Mouse (Mus musculus) 416B (cell line): Measurements from ENCODE around the gene Hhipl1.

ENCODE experiments used
- DNase-seq: peaks from one replicate; pipeline ENCODE4 v3.0.0; 2011; ENCODE audit warnings: low read depth

The Hhipl1 gene

DNA sequence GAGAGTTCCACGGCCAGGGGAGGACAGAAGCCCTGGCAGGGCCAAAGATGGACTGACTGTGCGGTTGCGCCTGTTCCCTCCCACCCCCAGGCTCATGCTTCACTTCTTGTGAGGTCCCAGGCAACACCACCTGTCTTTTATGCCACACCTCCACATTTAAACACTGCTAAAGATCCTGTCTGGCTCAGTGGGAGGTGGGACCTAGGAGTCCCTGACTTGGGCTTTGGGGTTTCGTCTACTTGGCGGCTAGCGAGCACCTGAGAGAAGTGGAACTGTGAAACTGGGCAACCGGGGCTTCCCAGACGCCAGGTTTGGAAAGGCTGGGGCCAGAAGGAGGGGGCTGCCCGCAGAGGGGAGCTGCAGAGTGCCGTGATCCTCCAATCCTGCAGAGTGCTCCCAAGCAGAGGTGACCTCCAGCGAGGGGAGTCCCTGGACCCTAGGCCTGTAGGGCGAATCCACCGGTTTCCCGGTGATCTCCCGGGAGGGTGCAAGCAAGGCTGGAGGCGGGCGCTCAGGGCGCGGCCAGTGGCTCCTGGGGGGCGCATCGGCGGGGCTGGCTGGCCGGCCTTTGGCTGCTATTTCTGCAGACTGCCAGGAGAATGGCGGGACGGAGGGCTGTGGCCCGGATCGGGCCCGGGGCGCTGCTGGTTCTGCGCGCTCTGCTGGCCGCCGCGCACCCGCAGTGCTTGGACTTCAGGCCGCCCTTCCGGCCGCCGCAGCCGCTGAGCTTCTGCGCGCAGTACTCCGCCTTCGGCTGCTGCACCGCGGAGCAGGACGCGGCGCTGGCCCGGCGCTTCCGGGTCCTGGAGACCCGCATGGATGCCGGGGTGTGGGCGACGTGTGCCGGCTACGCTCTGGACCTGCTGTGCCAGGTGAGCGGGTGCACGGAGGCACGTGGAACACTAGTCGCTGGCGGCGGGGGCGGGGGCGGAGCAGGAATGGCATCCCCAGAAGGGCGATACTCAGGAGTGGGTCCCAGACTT is at the start of gene Hhipl1:
Gene Hhipl1 (plus strand): TSS at position 459 of the 983 bp plus-strand sequence.
- no peak for DNase-seq

DNA sequence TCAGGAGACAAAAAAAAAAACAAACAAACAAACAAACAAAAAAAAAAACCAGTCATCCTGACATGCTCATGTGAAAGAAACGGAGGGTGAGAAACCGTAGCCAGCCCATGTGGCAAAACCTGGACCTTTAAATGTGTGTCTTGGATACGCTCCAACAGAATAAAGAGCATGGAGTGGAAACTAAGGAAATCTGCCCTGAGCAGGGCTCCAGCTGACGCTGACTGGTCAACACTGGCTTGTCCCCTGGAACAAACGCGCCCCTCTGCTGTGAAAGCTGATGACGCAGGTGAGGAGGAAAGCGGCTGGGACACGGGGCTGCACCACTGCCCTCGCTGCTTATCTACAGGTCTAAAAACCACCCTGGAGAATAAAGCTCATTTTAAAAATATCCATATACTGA is 49.3 kb upstream of the Hhipl1 start:
- DNase-seq = no peak

- no peak for DNase-seq
These were observed 46.6 kb upstream of the Hhipl1 start for GRCm38 (mm10) chr12:108259322-108260049.

DNA sequence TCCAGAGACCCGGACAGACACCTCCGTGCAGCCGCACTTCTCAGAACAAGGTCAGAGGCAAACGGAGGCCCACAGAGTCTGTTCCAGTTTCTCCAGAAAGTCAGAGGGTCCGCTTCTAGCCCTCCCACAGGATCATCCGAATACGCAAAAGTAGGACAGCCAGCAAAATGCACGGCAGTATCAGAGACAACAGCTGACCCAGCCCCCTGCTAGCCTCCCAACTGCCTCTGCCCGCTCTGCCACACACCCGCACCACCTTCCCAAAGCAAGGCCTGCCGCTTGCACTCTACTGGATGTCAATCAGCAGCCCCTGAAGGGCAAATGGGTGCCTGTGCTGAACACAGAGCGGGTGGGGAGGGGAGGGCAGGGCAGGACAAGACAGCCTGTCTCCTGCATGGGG is 45.1 kb upstream of the Hhipl1 start:
- DNase-seq = no peak

DNA sequence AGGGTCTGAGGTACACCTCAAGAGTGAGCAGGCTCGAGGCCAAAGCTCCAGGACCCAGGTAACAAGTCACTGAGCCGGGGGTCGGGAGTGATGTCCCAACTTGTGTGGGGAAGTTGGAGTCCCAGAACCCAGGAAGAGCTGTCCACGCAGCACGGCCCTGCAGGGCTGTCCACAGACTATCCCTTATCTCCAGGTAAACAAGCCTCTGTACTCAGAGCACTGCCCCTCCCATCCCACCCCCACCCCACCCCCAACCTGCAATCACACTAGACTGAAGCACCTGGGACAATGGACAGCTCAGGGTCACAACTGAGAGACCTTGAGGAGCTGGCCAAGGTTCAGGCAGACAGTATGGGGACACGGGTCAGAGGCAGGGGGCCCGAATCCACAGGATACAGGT is 41.2 kb upstream of the Hhipl1 start:
- DNase-seq = no peak

DNA sequence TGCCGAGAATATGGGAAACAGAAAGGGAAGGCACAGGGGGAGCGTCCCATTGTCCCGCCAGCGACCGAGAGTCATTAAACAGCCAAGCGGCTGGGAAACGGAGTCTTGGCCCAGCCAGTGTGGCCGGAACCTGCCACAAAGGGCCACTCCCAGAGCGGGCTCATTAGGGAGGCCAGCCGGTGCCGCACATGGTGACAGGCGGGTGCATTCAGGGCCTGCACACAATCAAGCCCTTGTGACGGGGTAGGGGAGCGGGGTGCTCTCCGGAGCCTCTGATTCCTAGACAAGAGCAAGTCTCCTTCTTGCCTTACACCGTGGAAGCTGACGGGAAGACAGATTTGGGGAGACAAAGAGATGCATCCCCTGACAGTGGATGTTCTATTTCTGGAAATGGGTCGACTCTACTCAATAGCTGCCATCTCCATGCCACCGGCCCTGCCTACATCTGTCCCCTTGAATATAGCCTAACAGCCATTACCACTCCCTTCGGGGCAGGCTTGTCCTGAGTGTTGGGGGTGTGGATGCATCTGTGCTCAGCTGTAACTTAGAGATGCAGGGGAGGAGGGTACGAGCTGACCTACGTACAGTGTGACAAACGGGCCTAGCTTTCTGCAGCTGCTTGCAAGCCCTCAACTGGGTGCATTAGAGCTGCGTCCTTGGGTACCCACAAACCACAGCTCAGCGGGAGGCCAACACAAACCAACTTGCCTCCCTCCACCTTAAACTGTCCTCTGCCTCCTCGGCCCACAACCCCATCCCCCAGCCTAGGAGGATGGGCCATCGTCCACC is 40.0 kb upstream of the Hhipl1 start:
- no peak for DNase-seq

GRCm38 (mm10) chr12:108267653-108268052 is 38.4 kb upstream of the Hhipl1 start:
- DNase-seq = no peak

- no peak for DNase-seq
These were observed 37.1 kb upstream of the Hhipl1 start for GRCm38 (mm10) chr12:108268970-108269369.

GRCm38 (mm10) chr12:108269699-108270098 is 36.4 kb upstream of the Hhipl1 start:
- DNase-seq = no peak

DNA sequence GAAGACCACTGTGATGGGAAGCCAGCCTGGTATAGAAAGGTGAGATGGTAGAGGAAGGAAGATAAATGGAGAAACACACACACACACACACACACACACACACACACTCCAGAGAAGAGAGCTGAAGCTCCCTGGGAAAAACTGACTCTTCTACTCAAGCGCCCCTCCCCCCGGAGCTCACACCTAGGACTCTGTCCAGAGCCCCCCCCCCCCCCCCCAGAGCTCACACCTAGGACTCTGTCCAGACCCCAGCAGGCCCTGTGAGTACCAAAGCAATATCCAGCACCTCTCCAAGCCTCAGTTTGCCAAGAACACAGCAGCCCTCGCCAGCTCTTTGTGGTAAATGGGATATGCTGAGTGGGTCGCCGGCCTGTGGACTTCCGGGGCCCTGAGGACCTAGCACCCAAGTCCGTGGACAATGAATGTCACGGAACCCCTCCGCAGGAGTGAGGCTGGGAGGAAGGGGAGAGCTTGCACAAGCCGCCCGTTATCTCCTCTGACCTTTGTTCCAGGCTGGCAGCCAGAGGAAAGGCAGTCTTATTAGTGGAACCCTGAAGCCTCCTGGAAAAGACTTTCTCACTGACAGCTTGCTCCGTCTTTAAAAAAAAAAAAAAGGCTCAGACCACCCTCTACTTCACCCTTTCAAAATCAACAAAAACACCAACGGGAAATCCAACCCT is 35.7 kb upstream of the Hhipl1 start:
- no peak for DNase-seq

DNA sequence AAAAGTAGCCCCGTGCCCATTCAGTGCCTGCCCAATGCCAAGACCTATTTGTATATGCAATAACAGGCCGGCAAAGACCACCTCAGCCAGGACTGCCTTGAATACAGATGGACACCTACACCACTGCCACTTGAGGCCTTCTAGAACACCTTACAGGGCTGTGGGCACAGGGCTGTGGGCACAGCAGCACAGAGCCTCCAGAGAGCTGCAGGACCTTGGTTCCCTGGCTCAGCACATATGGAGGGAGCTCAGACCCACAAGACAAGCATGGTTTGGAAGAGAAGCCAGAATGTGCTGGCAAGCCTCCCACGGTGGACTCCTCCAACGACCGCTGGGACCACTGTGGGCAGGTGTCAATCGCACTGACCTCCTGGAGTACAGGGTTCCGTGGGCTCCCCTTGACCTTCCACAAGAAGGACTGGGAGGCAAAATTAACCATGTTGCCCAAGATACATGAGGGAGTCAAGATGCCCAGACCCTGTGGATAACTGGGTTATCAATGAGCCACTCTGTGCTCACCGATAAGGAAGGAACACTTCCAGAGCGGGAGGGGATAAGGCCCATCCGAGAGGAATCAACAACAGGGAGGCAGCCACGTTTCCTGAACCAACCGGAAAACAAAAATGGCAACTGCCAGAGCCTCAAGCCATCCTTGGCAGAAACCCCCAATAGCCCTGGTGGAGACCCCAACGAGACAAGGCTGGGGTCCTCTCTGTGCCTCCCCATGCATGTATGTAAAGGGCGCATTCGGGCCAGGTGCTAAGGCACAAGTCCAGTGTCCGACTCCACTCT is 34.5 kb upstream of the Hhipl1 start:
- DNase-seq = no peak

DNA sequence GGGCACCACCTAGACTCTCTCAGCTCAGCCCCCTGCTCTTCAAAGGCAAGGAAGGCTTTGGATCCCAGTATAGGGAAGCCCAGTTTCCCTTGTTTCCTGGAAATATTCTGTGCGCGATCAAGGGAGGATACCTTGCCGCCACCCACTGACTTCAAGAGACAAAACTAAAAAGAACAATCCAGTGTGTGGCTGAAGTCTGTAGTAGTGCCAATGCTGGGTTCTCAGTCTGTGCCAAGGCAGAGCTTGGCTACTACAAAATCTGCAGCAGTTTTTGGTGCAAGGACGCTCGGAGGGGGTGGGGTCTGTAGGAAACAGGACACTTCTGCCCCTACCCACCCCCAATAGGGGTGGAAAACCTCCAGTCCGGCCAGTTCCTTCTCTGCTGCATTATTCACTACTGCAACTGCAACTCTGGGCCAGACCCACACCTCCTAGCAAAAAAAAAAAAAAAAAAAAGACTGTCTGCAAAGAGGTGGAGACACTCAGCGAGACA is 33.9 kb upstream of the Hhipl1 start:
- no peak for DNase-seq

GRCm38 (mm10) chr12:108273466-108274312 is 32.4 kb upstream of the Hhipl1 start:
- DNase-seq = no peak

GRCm38 (mm10) chr12:108274313-108274595 is 31.8 kb upstream of the Hhipl1 start:
- no peak for DNase-seq

DNA sequence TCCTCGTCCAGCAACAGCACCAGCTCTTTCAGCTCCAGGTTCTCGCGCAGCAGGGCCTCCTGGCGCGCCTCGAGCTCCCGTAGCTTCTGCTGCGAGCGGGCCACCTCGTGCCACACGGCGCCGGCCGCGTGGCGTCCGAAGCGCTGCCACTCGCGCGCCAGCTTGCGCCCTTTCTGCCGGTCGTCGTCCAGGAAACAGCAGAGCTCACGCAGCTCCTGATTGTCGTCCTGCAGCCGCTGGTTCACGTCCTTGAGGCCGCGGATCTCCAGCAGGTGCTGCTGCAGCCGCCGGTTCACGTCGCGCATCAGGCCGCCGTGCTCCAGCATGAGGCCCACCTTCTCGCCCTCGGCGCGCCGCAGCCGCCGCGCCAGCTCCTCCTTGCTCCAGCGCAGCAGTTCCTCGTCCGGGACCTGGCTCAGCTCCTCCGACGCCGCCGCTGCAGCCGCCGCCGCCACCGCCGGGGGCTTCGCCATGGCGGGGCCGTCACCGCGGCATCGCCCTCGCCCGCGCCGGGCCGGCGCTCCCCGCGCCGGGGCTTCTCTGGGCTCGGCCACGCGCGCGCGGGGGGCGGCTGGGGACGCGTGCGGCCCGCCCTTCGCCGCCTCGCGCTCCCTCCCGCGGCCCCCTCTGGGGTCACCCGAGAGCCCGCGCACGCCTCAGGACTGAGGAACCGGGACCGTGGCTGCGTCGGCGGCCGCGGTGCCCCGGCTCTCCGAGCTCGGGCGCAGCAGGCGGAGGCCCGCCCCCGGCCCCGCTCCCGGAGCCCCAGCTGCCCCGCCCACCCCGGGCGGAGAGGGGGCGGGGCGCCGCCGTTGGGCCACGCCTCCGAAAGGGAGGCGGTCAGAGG is 31.2 kb upstream of the Hhipl1 start, which contains the start of gene Ccdc85c:
Gene Ccdc85c (minus strand): TSS at position 765 of the 847 bp plus-strand sequence.
- DNase-seq = no peak

DNA sequence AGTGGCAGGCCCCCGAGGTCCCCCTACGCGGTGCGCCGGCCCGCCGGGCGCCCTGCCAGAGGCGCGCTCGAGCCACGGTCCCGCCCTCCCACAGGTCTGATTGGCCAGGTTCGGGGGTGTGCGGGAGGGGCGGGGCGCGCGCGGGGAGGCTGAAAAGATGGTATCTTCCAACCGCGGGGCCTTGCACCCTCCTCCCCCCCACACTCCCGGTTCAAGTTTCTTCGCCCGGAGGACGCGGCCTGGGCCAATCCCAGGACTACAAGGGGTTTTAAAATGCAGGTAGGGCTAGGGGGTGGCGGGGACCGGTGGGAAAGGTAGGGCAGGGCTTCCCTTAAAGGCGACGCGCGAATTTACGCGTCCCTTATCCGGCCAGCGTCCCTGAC is 30.6 kb upstream of the Hhipl1 start:
- DNase-seq = no peak

DNA sequence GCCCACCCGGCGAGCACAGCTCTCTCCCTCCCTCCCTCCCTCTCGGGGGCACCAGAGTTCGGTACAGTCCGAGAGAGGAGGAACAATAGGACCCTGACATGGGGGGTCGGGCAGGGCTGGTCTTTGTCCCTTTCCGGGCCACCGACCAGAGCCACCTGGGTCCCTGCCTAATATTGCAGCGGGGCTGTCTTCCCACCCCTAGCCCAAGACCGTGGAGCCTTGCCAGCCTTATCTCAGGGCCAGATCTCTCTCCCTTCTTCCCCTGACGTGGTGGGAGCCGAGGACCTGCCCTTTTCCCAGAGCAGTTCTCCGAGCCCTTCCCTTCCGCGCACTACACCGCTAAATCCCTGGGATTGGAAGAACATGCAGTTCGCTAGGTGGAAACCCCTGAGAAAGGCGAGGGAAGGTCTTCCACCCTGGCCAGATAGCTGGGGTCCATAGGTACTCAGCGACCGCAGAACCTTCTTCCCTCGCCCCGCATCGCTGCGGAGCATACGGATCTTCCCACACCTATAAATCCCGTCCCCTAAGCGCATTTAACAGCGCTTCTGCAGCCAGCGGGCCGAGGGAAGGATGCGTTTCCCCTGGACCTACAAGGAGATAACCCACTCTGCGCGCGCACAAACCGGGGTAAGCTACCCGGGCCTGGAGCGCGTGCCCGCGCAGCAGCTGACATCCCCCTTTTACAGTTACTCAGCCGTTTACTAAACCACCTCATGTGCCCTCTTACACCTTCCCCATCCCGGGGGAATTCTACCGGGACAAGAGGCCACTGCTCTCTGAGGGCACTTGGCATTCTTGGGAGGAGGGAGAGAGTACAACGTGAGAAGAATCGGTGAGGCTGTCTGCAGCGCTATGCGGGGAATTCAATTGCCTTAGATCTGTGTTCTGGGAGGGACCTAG is 29.9 kb upstream of the Hhipl1 start:
- no peak for DNase-seq

DNA sequence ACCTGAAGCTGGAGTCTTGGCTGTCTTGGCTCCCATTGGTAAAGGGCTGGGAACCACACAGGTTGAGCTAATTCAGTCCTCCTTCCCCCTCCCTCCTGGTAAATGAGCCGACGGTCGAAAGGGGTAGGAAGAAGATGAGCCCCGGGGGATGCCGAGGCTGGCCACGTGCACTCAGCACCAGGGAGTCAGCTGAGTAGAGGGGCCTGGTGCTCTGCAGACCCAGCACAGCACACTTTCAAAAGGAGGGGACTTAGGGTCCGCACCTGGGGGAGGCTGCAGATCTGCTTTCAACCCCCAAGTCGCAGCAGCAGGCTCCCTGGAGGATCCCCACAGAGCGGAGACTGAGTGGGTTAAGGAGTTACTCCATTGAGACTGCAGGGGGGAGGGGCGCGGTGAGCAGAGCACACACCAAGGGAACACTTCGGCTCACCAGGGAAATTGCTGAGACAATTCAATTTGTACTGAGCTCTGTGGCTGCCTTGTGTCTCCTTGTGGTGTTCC is 28.7 kb upstream of the Hhipl1 start:
- DNase-seq = no peak
